Mouse (Mus musculus): ENCODE measurements at regions not wholly inside any gene's neighbourhood (a gene's known extent, or its start where the extent isn't known, plus 50 kb on each side); places are given as distances from the start of the nearest gene placed in this dataset.

GRCm38 (mm10) chr1:193844868-193845267 lies 474.8 kb upstream of the Camk1g start:
- TF ChIP-seq EP300 (IDR thresholded peaks at IDR 0.05; ENCODE audit: insufficient read depth, low read depth, low read length) (no peak), POLR2A (IDR thresholded peaks at IDR 0.05; ENCODE audit: insufficient read depth, low read depth, low read length) (no peak), CTCF (IDR thresholded peaks at IDR 0.05) (no peak)
